Mouse (Mus musculus): Measurements from ENCODE around the gene Snx20. TPM values are rescaled to one million over a fixed set of nuclear protein-coding genes. Genes with fewer than 3 reads are reported as not detected.

Snx20 gene
- polyA plus RNA-seq, 1 experiment from 2014 or later: 0.74 TPM

- no peaks in the 10 kb centered on the region for H3K36me3 ChIP-seq (ENCODE audit: control insufficient read depth, insufficient read depth, low read length)
- DNase-seq (ENCODE audit: low spot score, missing footprints): peak; percentile 28
- no peaks in the 10 kb centered on the region for H3K9me3 ChIP-seq (ENCODE audit: control insufficient read depth, low read length)
- H3K4me1 ChIP-seq (ENCODE audit: control insufficient read depth, insufficient read depth, low read length): peaks cover 3% of the 10 kb centered on the region; the same call in 1 of the 2 replicates
- H3K9ac ChIP-seq (ENCODE audit: low read length): no peak overlapping the region
- no peak for ATAC-seq (ENCODE audit: low FRiP score)
- no peak overlapping the region for H3K4me2 ChIP-seq
- H3K27me3 ChIP-seq (ENCODE audit: control insufficient read depth, insufficient read depth, low read length): peaks cover 5% of the 10 kb centered on the region; the same call in 1 of the 2 replicates
- H3K4me3 ChIP-seq (ENCODE audit: low read depth, low read length): no peak overlapping the region
- H3K27ac ChIP-seq (ENCODE audit: low read depth, low read length): no peak overlapping the region
- 77% methylated on average over 6 of the region's 6 CpGs for WGBS
Measured at GRCm38 (mm10) chr8:88650016-88650708, 14.2 kb upstream of the Snx20 start.

- H3K27me3 ChIP-seq (ENCODE audit: control insufficient read depth, insufficient read depth, low read length): peaks cover 5% of the 10 kb centered on the region; the same call in 1 of the 2 replicates
- H3K4me2 ChIP-seq: no peak overlapping the region
- DNase-seq (ENCODE audit: low spot score, missing footprints): no peak
- H3K9ac ChIP-seq (ENCODE audit: low read length): no peak overlapping the region
- no peak overlapping the region for H3K27ac ChIP-seq (ENCODE audit: low read depth, low read length)
- no peak for ATAC-seq (ENCODE audit: low FRiP score)
- no peak overlapping the region for H3K4me3 ChIP-seq (ENCODE audit: low read depth, low read length)
- H3K4me1 ChIP-seq (ENCODE audit: control insufficient read depth, insufficient read depth, low read length): peaks cover 3% of the 10 kb centered on the region; the same call in 1 of the 2 replicates
- H3K36me3 ChIP-seq (ENCODE audit: control insufficient read depth, insufficient read depth, low read length): no peaks in the 10 kb centered on the region
- H3K9me3 ChIP-seq (ENCODE audit: control insufficient read depth, low read length): no peaks in the 10 kb centered on the region
Measured at GRCm38 (mm10) chr8:88648322-88648721, 12.4 kb upstream of the Snx20 start.

- peak within 1 kb of the TSS; percentile 66 for H3K4me2 ChIP-seq
- no peak within 1 kb of the TSS for H3K27ac ChIP-seq (ENCODE audit: low read depth, low read length)
- peaks cover 5% of the 10 kb centered on the region; the same call in 1 of the 2 replicates for H3K27me3 ChIP-seq (ENCODE audit: control insufficient read depth, insufficient read depth, low read length)
- no peaks in the 10 kb centered on the region for H3K36me3 ChIP-seq (ENCODE audit: control insufficient read depth, insufficient read depth, low read length)
- peak; percentile 63; the same call in 1 of the 2 replicates for ATAC-seq (ENCODE audit: low FRiP score)
- 9% methylated on average over 33 of the region's 33 CpGs for WGBS
- peak within 1 kb of the TSS; percentile 64 for H3K9ac ChIP-seq (ENCODE audit: low read length)
- peak; percentile 95 for DNase-seq (ENCODE audit: low spot score, missing footprints)
- H3K4me3 ChIP-seq (ENCODE audit: low read depth, low read length): peak within 1 kb of the TSS; percentile 35
- peaks cover 3% of the 10 kb centered on the region; the same call in 1 of the 2 replicates for H3K4me1 ChIP-seq (ENCODE audit: control insufficient read depth, insufficient read depth, low read length)
- no peaks in the 10 kb centered on the region for H3K9me3 ChIP-seq (ENCODE audit: control insufficient read depth, low read length)
Measured at GRCm38 (mm10) chr8:88646837-88647778, 11.2 kb upstream of the Snx20 start, which contains the start of gene Nod2. TSS of gene Nod2 (plus strand) at chr8:88647315.

GRCm38 (mm10) chr8:88642734-88643564 lies 7.0 kb upstream of the Snx20 start:
- no peaks in the 10 kb centered on the region for H3K36me3 ChIP-seq (ENCODE audit: control insufficient read depth, insufficient read depth, low read length)
- no peak overlapping the region for H3K4me3 ChIP-seq (ENCODE audit: low read depth, low read length)
- H3K4me1 ChIP-seq (ENCODE audit: control insufficient read depth, insufficient read depth, low read length): peaks cover 3% of the 10 kb centered on the region; the same call in 1 of the 2 replicates
- H3K9me3 ChIP-seq (ENCODE audit: control insufficient read depth, low read length): no peaks in the 10 kb centered on the region
- 59% methylated on average over 5 of the region's 5 CpGs for WGBS
- ATAC-seq (ENCODE audit: low FRiP score): no peak
- no peak overlapping the region for H3K4me2 ChIP-seq
- no peak for DNase-seq (ENCODE audit: low spot score, missing footprints)
- H3K9ac ChIP-seq (ENCODE audit: low read length): no peak overlapping the region
- peaks cover 3% of the 10 kb centered on the region; the same call in 1 of the 2 replicates for H3K27me3 ChIP-seq (ENCODE audit: control insufficient read depth, insufficient read depth, low read length)
- H3K27ac ChIP-seq (ENCODE audit: low read depth, low read length): no peak overlapping the region

GRCm38 (mm10) chr8:88638908-88639307 lies 3.0 kb upstream of the Snx20 start:
- no peak for DNase-seq (ENCODE audit: low spot score, missing footprints)
- no peaks in the 10 kb centered on the region for H3K27me3 ChIP-seq (ENCODE audit: control insufficient read depth, insufficient read depth, low read length)
- WGBS: 93% methylated on average over 3 of the region's 3 CpGs

GRCm38 (mm10) chr8:88637092-88638000 lies 1.4 kb upstream of the Snx20 start:
- Histone ChIP-seq H3K4me1 (ENCODE audit: control insufficient read depth, insufficient read depth, low read length) (no peaks in the 10 kb centered on the region), H3K27me3 (ENCODE audit: control insufficient read depth, insufficient read depth, low read length) (no peaks in the 10 kb centered on the region), H3K36me3 (ENCODE audit: control insufficient read depth, insufficient read depth, low read length) (no peaks in the 10 kb centered on the region), H3K27ac (ENCODE audit: low read depth, low read length) (no peak overlapping the region), H3K4me3 (ENCODE audit: low read depth, low read length) (no peak overlapping the region), H3K4me2 (no peak overlapping the region), H3K9ac (ENCODE audit: low read length) (no peak overlapping the region), H3K9me3 (ENCODE audit: control insufficient read depth, low read length) (no peaks in the 10 kb centered on the region)
- ATAC-seq (ENCODE audit: low FRiP score): no peak
- peak; percentile 57 for DNase-seq (ENCODE audit: low spot score, missing footprints)
- 79% methylated on average over 9 of the region's 9 CpGs for WGBS

More at GRCm38 (mm10) chr8:88638908-88639307, 3.0 kb upstream of the Snx20 start:
- no peaks in the 10 kb centered on the region for H3K36me3 ChIP-seq (ENCODE audit: control insufficient read depth, insufficient read depth, low read length)
- no peak overlapping the region for H3K27ac ChIP-seq (ENCODE audit: low read depth, low read length)
- H3K4me2 ChIP-seq: no peak overlapping the region
- no peak overlapping the region for H3K9ac ChIP-seq (ENCODE audit: low read length)
- no peaks in the 10 kb centered on the region for H3K4me1 ChIP-seq (ENCODE audit: control insufficient read depth, insufficient read depth, low read length)
- no peak for ATAC-seq (ENCODE audit: low FRiP score)
- no peaks in the 10 kb centered on the region for H3K9me3 ChIP-seq (ENCODE audit: control insufficient read depth, low read length)
- no peak overlapping the region for H3K4me3 ChIP-seq (ENCODE audit: low read depth, low read length)

- H3K9ac ChIP-seq (ENCODE audit: low read length): no peak overlapping the region
- no peak for ATAC-seq (ENCODE audit: low FRiP score)
- no peak overlapping the region for H3K4me3 ChIP-seq (ENCODE audit: low read depth, low read length)
- DNase-seq (ENCODE audit: low spot score, missing footprints): no peak
- H3K27ac ChIP-seq (ENCODE audit: low read depth, low read length): no peak overlapping the region
- 0 out of 2 replicates have a peak, but pooled peaks cover 1% of the 10 kb centered on the region for H3K27me3 ChIP-seq (ENCODE audit: control insufficient read depth, insufficient read depth, low read length)
- H3K36me3 ChIP-seq (ENCODE audit: control insufficient read depth, insufficient read depth, low read length): no peaks in the 10 kb centered on the region
- H3K9me3 ChIP-seq (ENCODE audit: control insufficient read depth, low read length): no peaks in the 10 kb centered on the region
- no peaks in the 10 kb centered on the region for H3K4me1 ChIP-seq (ENCODE audit: control insufficient read depth, insufficient read depth, low read length)
- H3K4me2 ChIP-seq: no peak overlapping the region
- WGBS: 88% methylated on average over 7 of the region's 7 CpGs
Measured at GRCm38 (mm10) chr8:88633343-88633765, 2.6 kb downstream of the Snx20 start.

- Histone ChIP-seq H3K9me3 (ENCODE audit: control insufficient read depth, low read length) (no peaks in the 10 kb centered on the region), H3K9ac (ENCODE audit: low read length) (no peak overlapping the region), H3K4me2 (no peak overlapping the region), H3K4me1 (ENCODE audit: control insufficient read depth, insufficient read depth, low read length) (peaks cover 3% of the 10 kb centered on the region; the same call in 1 of the 2 replicates), H3K36me3 (ENCODE audit: control insufficient read depth, insufficient read depth, low read length) (no peaks in the 10 kb centered on the region), H3K27me3 (ENCODE audit: control insufficient read depth, insufficient read depth, low read length) (peaks cover 4% of the 10 kb centered on the region), H3K4me3 (ENCODE audit: low read depth, low read length) (no peak overlapping the region), H3K27ac (ENCODE audit: low read depth, low read length) (no peak overlapping the region)
- peak; percentile 73 for DNase-seq (ENCODE audit: low spot score, missing footprints)
- no peak for ATAC-seq (ENCODE audit: low FRiP score)
Measured at GRCm38 (mm10) chr8:88631081-88631480, 4.8 kb downstream of the Snx20 start.

Data from midbrain, embryonic 11.5 days (tissue).